Mouse (Mus musculus) erythroblast, embryonic 14.5 days (primary cell): Measurements from ENCODE around the gene Casp7.

Experiments used
- GATA1 ChIP-seq: IDR thresholded peaks from 2 replicates; pipeline ENCODE4 v1.6.1; 2012; ENCODE audit warnings: low read length, inconsistent platforms, mixed read lengths
- TAL1 ChIP-seq: IDR thresholded peaks from 3 replicates; pipeline ENCODE4 v1.6.1; 2012; ENCODE audit warnings: low read length, inconsistent platforms, mixed read lengths

GRCm38 (mm10) chr19:56439072-56439434 lies 42.1 kb downstream of the Casp7 start:
- TF ChIP-seq GATA1 = peak; percentile 73
- peak; percentile 63 for TF ChIP-seq TAL1
